Mouse (Mus musculus): Measurements from ENCODE around the gene Slc35f3.

Gene Slc35f3

DNA sequence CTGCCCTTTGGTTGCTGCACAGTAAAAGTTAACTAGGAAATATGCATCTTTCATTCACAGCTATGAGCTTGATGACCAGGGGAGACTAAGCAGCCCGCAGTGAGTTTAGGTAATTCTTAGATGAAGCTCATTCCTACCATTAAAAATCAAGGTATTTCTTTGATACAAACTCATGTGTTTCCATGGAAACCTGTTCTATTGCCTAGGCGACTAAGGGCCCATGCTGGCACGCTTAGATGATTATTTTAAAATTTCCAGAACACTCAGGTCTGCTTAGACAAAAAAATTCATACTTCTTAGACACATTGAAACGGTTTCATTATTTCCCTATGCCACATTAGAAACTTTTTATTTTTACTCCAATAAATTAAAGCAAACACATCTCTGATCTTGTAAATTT lies 106.7 kb downstream of the Slc35f3 start:
- DNase-seq (ENCODE audit: inconsistent ontology term) = no peak

DNA sequence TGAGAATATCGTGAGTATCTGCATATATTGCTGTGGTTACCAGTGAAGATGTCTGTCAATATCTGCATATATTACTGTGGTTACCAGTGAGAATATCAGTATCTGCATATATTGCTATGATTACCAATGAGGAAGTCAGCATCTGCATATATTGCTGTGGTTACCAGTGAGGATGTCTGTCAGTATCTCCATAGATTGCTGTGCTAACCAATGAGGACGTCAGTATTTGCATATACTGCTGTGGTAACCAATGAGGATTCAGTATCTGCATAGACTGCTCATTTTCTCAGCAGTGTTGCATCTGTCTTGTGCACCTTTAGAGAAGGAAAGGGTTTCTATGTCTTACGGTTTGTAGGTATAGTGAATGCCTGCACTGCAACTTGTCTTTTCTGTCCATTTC lies 122.5 kb downstream of the Slc35f3 start:
- DNase-seq (ENCODE audit: inconsistent ontology term) = no peak

DNA sequence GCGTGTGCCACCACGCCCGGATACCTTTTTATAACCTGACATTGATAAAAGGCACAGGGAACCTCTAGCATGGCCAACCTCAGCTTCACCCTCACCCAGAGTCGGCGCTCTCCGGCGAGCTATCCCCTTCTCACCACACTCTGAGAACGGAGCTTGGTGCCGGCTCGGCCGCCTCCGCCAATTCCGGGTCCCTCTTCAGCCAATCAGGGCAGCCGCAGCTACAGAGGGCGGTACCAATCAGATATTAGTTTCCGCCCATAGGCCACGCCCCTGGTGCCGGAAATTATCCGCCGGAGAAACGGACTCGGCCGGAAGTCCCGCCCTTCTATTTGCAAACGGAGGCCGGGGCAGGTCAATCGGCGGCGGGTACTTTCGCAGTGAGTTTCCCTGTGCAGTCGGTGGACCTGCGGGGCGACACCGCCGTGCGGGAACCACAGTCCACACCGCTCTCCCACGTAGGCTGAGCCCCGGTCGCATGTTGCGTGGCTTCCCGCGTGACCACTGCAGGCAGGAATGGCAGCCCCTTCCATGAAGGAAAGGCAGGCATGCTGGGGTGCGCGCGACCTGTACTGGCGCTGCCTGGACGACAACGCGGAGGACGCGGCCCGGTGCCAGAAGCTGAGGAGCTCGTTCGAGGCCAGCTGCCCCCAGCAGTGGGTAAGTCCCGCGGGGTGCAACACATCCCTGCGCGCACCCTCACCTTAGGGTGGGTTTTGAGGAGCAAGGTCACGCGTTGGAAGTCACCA lies 124.0 kb downstream of the Slc35f3 start, which contains the start of gene Coa6:
Gene Coa6, plus strand, starts transcription at position 342 of the 746 bp plus-strand sequence.
- peak; percentile 96 for DNase-seq (ENCODE audit: inconsistent ontology term)

DNA sequence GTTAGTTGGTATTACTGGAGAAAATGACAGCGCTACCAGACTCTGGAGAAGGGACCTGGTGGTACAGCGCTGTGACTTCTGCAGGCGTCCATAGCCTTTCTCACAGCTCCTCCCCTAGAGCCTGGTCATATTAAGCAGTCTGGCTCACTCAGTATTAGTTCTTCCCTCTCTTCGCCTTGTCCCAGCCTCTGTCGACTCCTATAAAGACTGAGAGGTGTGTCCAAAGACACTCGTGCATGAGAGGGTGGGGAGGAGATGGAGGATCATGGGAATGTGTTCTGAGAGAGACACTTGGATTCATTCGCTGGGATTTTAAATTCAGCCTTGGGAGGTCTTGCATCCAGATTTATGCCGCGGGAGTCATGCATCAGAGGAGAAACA lies 124.6 kb downstream of the Slc35f3 start:
- peak; percentile 51 for DNase-seq (ENCODE audit: inconsistent ontology term)

DNA sequence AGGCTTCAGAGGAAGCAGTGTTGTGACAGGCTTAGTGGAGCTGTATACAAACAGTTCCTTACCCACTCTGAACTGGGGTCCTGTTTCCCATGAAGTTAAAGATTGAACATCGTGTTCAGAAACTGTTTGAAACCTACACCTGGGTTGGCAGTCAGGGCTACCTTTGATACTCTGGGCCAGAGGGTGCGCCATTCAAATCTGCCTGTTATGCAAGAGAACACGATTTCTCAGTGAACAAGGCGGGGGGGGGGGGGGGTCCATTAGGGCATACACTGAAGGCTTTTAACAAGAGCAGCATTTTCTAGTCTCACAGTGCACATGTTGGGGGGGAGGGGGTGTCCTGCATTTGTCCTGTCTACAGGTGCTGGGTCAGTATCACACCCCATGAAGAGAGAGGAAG lies 125.8 kb downstream of the Slc35f3 start:
- DNase-seq (ENCODE audit: inconsistent ontology term) = no peak

DNA sequence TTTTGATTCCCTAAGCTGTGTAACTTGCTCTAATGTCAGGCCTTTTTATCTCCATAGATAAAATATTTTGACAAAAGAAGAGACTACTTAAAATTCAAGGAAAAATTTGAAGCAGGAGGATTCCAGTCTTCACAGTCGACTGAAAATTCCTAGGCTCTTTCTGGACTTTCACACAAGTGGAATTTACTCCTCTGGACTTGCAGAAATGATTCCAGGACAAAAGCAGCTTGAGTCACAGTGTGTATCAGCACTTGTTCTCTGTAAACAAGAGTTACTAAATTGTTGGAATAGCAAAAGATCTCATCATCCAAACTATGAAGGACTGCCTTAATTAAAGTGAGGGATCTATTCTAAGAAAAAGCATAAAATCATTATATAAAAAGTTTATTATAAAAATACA lies 126.6 kb downstream of the Slc35f3 start:
- DNase-seq (ENCODE audit: inconsistent ontology term) = peak; percentile 70

DNA sequence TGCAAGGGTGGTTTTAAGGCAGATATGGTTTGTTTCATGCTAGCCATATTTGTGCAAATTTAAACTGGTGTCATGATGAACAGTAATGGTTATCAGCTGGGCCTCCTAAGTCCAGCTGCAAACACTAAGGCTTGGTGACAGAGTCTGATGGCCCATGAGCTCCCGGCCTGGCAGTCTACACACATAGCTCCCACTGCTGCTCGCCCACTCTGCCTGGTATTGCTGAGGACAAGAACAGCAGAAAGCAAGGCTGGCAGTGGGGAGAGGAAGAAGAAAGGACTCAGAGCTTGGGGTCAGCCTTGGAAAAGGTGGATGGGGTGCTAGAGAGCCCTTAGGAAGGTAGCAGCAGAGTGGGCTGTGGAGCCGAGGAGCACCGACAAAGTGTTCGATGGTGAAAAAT lies 131.3 kb downstream of the Slc35f3 start:
- DNase-seq (ENCODE audit: inconsistent ontology term) = no peak

DNA sequence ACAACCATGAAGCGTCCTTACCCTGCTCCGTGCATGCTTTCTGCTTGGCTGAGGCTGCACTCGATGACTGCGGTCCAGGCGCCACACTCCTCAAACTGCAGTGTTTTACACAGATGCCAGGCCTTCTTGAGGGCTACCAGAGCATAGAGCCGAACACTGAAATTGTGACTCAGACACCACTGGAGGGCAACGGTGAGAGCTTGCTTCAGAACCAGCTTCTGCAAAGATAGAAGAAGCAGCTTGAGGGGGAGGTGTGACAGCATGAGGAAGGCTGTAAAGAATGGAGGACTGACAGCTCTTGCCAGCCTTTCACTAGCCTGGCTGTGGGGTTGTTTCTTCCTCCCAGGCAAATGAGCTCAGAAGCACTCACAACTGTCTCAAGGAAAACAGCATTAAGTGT lies 135.5 kb downstream of the Slc35f3 start:
- peak; percentile 29 for DNase-seq (ENCODE audit: inconsistent ontology term)

DNA sequence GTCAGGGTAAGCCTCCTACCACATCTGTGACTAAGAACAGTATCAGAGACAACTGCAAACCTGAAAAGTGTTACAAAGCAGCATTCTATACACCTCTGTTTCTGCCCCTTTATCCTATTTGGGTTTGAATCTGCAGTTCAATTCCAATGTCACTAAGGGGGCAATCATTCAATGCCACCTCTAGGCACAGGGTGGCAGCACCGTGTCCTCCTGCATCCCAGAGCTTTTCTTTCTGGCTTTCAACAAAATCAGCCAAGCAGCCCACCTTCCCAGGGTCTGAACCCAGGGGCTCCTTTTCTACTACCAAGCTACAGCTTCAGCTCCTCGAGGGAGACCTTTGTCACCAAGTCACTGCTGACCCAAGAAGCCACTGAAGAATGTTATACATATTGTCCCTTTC lies 140.6 kb downstream of the Slc35f3 start:
- DNase-seq (ENCODE audit: inconsistent ontology term) = no peak
